In genomic region chr2:172346034-172346929, GRCm38 (mm10) we compare ENCODE assay signal across 8 mouse cellular contexts. TPM values are rescaled to one million over a fixed set of nuclear protein-coding genes. Genes with fewer than 3 reads are reported as not detected.
DNase-seq lines count a peak whose midpoint lies in the region; ATAC-seq and TF ChIP-seq lines count a peak whose summit lies in the region.

No protein-coding gene starts in this region.

- no peaks in the 10 kb centered on the region for H3K9me3 ChIP-seq in heart, embryonic 11.5 days (replicated peaks; ENCODE audit: control insufficient read depth, low read length)
- 0 out of 2 replicates have a peak, but pooled peaks cover 4% of the 10 kb centered on the region for H3K9me3 ChIP-seq in kidney, embryonic 14.5 days (ENCODE audit: control insufficient read depth, low read length)
- H3K9me3 ChIP-seq in lung, postnatal 0 days (ENCODE audit: low read length) = no peaks in the 10 kb centered on the region

- H3K4me1 ChIP-seq in heart, embryonic 11.5 days (ENCODE audit: control insufficient read depth, insufficient read depth, low read length) = peaks cover 32% of the 10 kb centered on the region
- H3K4me1 ChIP-seq in kidney, embryonic 14.5 days (ENCODE audit: control insufficient read depth, insufficient read depth, low read length) = no peaks in the 10 kb centered on the region
- peaks cover 12% of the 10 kb centered on the region; the same call in 1 of the 2 replicates for H3K4me1 ChIP-seq in lung, postnatal 0 days (ENCODE audit: insufficient read depth, low read depth, low read length)

- H3K27me3 ChIP-seq in heart, embryonic 11.5 days (ENCODE audit: control insufficient read depth, insufficient read depth, low read length) = no peaks in the 10 kb centered on the region
- H3K27me3 ChIP-seq in kidney, embryonic 14.5 days (ENCODE audit: control insufficient read depth, insufficient read depth, low read length) = no peaks in the 10 kb centered on the region
- no peaks in the 10 kb centered on the region for H3K27me3 ChIP-seq in lung, postnatal 0 days (replicated peaks; ENCODE audit: insufficient read depth, low read length)

- peak overlapping the region; percentile 78 for H3K4me2 ChIP-seq in heart, embryonic 11.5 days
- peak overlapping the region; percentile 97 for H3K4me2 ChIP-seq in kidney, embryonic 14.5 days (replicated peaks; ENCODE audit: low read depth, low read length)
- peak overlapping the region; percentile 93 for H3K4me2 ChIP-seq in lung, postnatal 0 days (replicated peaks; ENCODE audit: low read depth, low read length)

- TF ChIP-seq EP300 in lung, postnatal 0 days (IDR thresholded peaks at IDR 0.05) = no peak

- H3K4me3 ChIP-seq in heart, embryonic 11.5 days (ENCODE audit: low read depth, low read length) = peak overlapping the region; percentile 61
- peak overlapping the region; percentile 71 for H3K4me3 ChIP-seq in kidney, embryonic 14.5 days (ENCODE audit: low read length)
- H3K4me3 ChIP-seq in lung, postnatal 0 days (ENCODE audit: low read depth, low read length) = peak overlapping the region; percentile 77

- peak overlapping the region; percentile 92 for H3K27ac ChIP-seq in heart, embryonic 11.5 days (ENCODE audit: low read depth, low read length)
- no peak overlapping the region for H3K27ac ChIP-seq in kidney, embryonic 14.5 days (ENCODE audit: low read depth, low read length)
- H3K27ac ChIP-seq in lung, postnatal 0 days (ENCODE audit: low read length) = peak overlapping the region; percentile 78

- DNase-seq in 416B (ENCODE audit: low read depth) (peak; percentile 42), MN1 (ENCODE audit: low spot score) (peak; percentile 75)
- DNase-seq in cerebellum, postnatal 14 days = peak; percentile 50 to 52
- DNase-seq in lung, postnatal 0 days (ENCODE audit: low spot score) = peak; percentile 58
- peak; percentile 21 to 22 for DNase-seq in right cerebral cortex, adult 2 months (ENCODE audit: low spot score in 2 of 2)

- H3K9ac ChIP-seq in heart, embryonic 11.5 days (ENCODE audit: low read depth, low read length) = peak overlapping the region; percentile 73
- H3K9ac ChIP-seq in kidney, embryonic 14.5 days (ENCODE audit: low read depth, low read length) = peak overlapping the region; percentile 63
- peak overlapping the region; percentile 79 for H3K9ac ChIP-seq in lung, postnatal 0 days (replicated peaks; ENCODE audit: low read depth)

- WGBS in heart, embryonic 11.5 days (ENCODE audit: insufficient replicate concordance) = 6% methylated on average over 31 of the region's 31 CpGs
- 10% methylated on average over 31 of the region's 31 CpGs for WGBS in kidney, embryonic 14.5 days
- WGBS in lung, postnatal 0 days = 8% methylated on average over 31 of the region's 31 CpGs

- no peak for ATAC-seq in heart, embryonic 11.5 days (replicated peaks; ENCODE audit: insufficient number of reproducible peaks, low FRiP score, low TSS enrichment)
- ATAC-seq in kidney, embryonic 14.5 days (ENCODE audit: low FRiP score, low TSS enrichment) = no peak
- no peak for ATAC-seq in lung, postnatal 0 days
- no peak for ATAC-seq in activated CD4-positive, CD25-positive, alpha-beta regulatory T cell, adult 4 months

- no peak for TF ChIP-seq CTCF in lung, postnatal 0 days (IDR thresholded peaks at IDR 0.05)

- no peaks in the 10 kb centered on the region for H3K36me3 ChIP-seq in heart, embryonic 11.5 days (ENCODE audit: control insufficient read depth, insufficient read depth, low read length)
- H3K36me3 ChIP-seq in kidney, embryonic 14.5 days (ENCODE audit: control insufficient read depth, insufficient read depth, low read length) = no peaks in the 10 kb centered on the region
- no peaks in the 10 kb centered on the region for H3K36me3 ChIP-seq in lung, postnatal 0 days (ENCODE audit: insufficient read depth, low read length)

RNA-seq across cellular contexts. Expression of gene Fam210b, which starts 0.9 kb away (rescaled TPM):
- polyA plus RNA-seq in heart, embryonic 11.5 days (2014; fragmentation: Nextera tagmentation; extraction: Ambion mirVana) = 24.1 and 26.6 TPM in 2 replicates
- polyA plus RNA-seq in kidney, embryonic 14.5 days (2014; fragmentation: Nextera tagmentation; extraction: Ambion mirVana) = 6.5 and 7.1 TPM in 2 replicates
- polyA plus RNA-seq in lung, postnatal 0 days (2015; fragmentation: Nextera tagmentation; extraction: Ambion mirVana) = 32.8 and 37.0 TPM in 2 replicates
- 10 to 100 TPM in 1 of 2 experiments, 1 to 10 TPM in 1; 8.5 to 10.6 TPM for polyA plus RNA-seq in activated CD4-positive, CD25-positive, alpha-beta regulatory T cell, adult 4 months (2017; shearing (Covaris generic))

RNA-seq across cellular contexts. Expression of gene Aurka, which starts 24.1 kb away (rescaled TPM):
- polyA plus RNA-seq in heart, embryonic 11.5 days (2014; fragmentation: Nextera tagmentation; extraction: Ambion mirVana) = 112 and 115 TPM in 2 replicates
- polyA plus RNA-seq in kidney, embryonic 14.5 days (2014; fragmentation: Nextera tagmentation; extraction: Ambion mirVana) = 126 and 136 TPM in 2 replicates
- polyA plus RNA-seq in lung, postnatal 0 days (2015; fragmentation: Nextera tagmentation; extraction: Ambion mirVana) = 6.3 and 7.9 TPM in 2 replicates
- 10 to 100 TPM; 14.6 to 18.4 TPM for polyA plus RNA-seq in activated CD4-positive, CD25-positive, alpha-beta regulatory T cell, adult 4 months (2017; shearing (Covaris generic))

RNA-seq across cellular contexts. Expression of gene Cstf1, which starts 24.2 kb away (rescaled TPM):
- polyA plus RNA-seq in heart, embryonic 11.5 days (2014; fragmentation: Nextera tagmentation; extraction: Ambion mirVana) = 34.4 and 34.6 TPM in 2 replicates
- 35.1 and 49.5 TPM in 2 replicates for polyA plus RNA-seq in kidney, embryonic 14.5 days (2014; fragmentation: Nextera tagmentation; extraction: Ambion mirVana)
- 16.8 and 19.4 TPM in 2 replicates for polyA plus RNA-seq in lung, postnatal 0 days (2015; fragmentation: Nextera tagmentation; extraction: Ambion mirVana)
- polyA plus RNA-seq in activated CD4-positive, CD25-positive, alpha-beta regulatory T cell, adult 4 months (2017; shearing (Covaris generic)) = 10 to 100 TPM; 32.3 to 35.7 TPM

RNA-seq across cellular contexts. Expression of gene Cass4, which starts 47.3 kb away (rescaled TPM):
- polyA plus RNA-seq in heart, embryonic 11.5 days (2014; fragmentation: Nextera tagmentation; extraction: Ambion mirVana) = 0.89 and 0.94 TPM in 2 replicates
- polyA plus RNA-seq in kidney, embryonic 14.5 days (2014; fragmentation: Nextera tagmentation; extraction: Ambion mirVana) = 0.19 and 0.57 TPM in 2 replicates
- 9.3 and 11.9 TPM in 2 replicates for polyA plus RNA-seq in lung, postnatal 0 days (2015; fragmentation: Nextera tagmentation; extraction: Ambion mirVana)
- 1 to 10 TPM; 7.8 to 9.3 TPM for polyA plus RNA-seq in activated CD4-positive, CD25-positive, alpha-beta regulatory T cell, adult 4 months (2017; shearing (Covaris generic))

Comparison
In these comparisons a context has a peak if more than half of its experiments do, and no peak if none do; other contexts are left out.
1. DNase-seq: peak in every context shown above with its lines; median percentile 75 in MN1; 58 in lung, postnatal 0 days; 51 in cerebellum, postnatal 14 days; 42 in 416B; 22 in right cerebral cortex, adult 2 months.